Mouse (Mus musculus): ENCODE measurements at regions not wholly inside any gene's neighbourhood (a gene's known extent, or its start where the extent isn't known, plus 50 kb on each side); places are given as distances from the start of the nearest gene placed in this dataset.
"Not testable (repeated sequence)": the region's sequence is repeated elsewhere in the genome, so short reads cannot be mapped to it uniquely, and the experiment has no call there.

DNA sequence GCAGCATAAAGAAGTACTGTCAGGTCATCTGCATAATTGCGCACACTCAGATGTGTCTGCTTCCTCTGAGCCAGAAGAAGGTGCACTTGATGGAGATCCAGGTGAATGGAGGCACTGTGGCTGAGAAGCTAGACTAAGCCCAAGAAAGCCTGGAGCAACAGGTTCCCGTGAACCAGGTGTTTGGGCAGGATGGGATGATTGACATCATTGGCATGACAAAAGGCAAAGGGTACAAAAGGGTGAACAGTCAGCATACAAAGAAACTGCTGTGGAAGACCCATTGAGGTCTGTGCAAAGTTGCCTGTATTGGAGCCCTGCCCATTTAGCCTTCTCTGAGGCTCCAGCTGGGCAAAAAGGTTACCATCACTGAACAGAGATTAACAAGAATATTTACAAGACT, 337.0 kb upstream of the Zfp960 start:
- H3K27me3 ChIP-seq = no peaks in the 10 kb centered on the region
- H3K9me3 ChIP-seq = no peaks in the 10 kb centered on the region
- no peaks in the 10 kb centered on the region for H3K36me3 ChIP-seq
- H3K9ac ChIP-seq = no peak overlapping the region
- WGBS = 87% methylated on average over 2 of the region's 2 CpGs
- H3K4me2 ChIP-seq = no peak overlapping the region
- no peak overlapping the region for H3K27ac ChIP-seq
- no peaks in the 10 kb centered on the region for H3K4me1 ChIP-seq
- ATAC-seq (ENCODE audit: insufficient number of reproducible peaks, low FRiP score, low TSS enrichment, low read depth) = no peak
- H3K4me3 ChIP-seq = no peak overlapping the region

DNA sequence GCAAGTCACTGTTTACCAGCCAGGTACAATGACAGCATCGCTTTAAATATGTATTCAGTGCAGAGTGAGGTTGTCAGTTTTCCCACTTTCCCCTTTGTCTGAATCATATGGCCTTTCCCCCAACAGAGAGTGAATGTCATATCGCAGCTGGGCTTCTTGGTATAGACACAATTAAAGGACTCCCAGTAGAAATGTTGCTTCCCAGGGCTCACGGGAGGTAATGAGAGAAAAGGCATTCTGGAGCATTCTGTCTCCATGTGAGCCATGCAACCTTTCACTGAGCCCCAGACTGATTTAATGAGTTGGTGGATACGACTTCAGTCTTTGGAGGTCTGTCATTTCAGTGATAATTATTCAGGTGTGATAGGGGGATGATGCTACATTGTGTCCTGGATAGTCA, 310.8 kb upstream of the Zfp960 start:
- Histone ChIP-seq H3K4me1 (no peaks in the 10 kb centered on the region), H3K4me3 (no peak overlapping the region), H3K36me3 (no peaks in the 10 kb centered on the region), H3K9ac (no peak overlapping the region), H3K27me3 (no peaks in the 10 kb centered on the region), H3K9me3 (no peaks in the 10 kb centered on the region), H3K27ac (no peak overlapping the region), H3K4me2 (no peak overlapping the region)
- WGBS = 76% methylated on average over 4 of the region's 4 CpGs
- ATAC-seq (ENCODE audit: insufficient number of reproducible peaks, low FRiP score, low TSS enrichment, low read depth) = no peak

DNA sequence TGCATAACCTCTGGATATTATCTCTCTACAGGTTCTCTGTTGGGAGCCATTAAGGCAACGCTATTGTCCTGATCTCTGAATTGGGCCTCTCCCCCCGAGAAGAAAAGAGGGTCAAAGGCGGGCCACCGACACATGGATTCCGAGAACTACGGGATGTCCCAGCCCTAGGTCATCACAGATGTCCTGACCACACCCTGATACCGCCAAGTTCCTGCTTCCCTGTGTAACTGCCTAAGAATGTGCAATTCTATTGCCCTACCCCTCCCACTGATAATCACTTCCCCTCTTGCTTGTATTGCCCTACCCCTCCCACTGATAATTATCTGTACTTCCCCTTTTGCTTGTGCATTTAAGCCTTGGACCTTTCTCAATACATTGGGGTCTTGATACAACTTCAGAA, 293.3 kb upstream of the Zfp960 start:
- H3K4me3 ChIP-seq; H3K27me3 ChIP-seq; ATAC-seq (ENCODE audit: insufficient number of reproducible peaks, low FRiP score, low TSS enrichment, low read depth); H3K27ac ChIP-seq; H3K9ac ChIP-seq; H3K4me2 ChIP-seq; H3K36me3 ChIP-seq; H3K9me3 ChIP-seq; H3K4me1 ChIP-seq: not testable (repeated sequence)
- WGBS = 94% methylated on average over 7 of the region's 7 CpGs

DNA sequence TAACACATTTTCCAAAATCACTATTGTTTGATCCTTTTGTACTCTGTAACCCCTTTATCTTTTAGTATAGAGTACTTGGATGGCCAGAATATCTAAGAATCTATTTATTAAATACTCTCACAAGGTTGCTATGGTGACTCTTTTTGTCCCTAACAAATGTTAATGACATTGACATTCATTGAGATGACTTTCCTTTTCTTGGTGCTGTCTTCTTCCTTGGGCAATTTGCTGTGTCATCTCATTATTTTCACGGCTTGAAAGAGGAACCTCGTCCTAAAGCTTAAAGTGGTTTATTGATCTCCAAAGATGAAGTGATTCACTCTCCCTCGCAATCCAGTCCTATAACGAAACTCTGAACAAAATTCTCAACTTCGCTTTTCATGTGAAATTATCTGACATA, 265.6 kb upstream of the Zfp960 start:
- ATAC-seq (ENCODE audit: insufficient number of reproducible peaks, low FRiP score, low TSS enrichment, low read depth) = no peak
- 83% methylated on average over 5 of the region's 5 CpGs for WGBS
- no peaks in the 10 kb centered on the region for H3K36me3 ChIP-seq

DNA sequence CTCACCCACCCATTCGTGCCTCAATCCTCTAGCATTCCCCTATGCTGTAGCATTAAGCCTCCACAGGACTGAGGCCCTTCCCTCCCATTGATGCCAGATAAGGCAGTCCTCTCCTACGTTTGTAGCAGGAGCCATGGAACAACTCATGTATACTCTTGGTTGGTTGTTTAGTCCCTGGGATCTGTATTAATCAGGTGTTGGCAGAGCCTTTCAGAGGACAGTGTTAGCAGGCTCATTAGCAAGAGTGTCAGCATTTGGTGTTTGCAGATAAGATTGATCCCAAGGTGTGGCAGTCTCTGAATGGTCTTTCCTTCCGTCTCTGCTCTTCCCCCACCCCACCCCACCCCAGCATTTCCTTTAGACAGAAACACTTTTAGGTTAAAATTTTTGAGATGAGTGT, 258.9 kb upstream of the Zfp960 start:
- 44% methylated on average over 3 of the region's 3 CpGs for WGBS
- Histone ChIP-seq H3K4me2 (no peak overlapping the region), H3K9me3 (no peaks in the 10 kb centered on the region), H3K4me3 (no peak overlapping the region), H3K9ac (no peak overlapping the region), H3K36me3 (no peaks in the 10 kb centered on the region), H3K4me1 (no peaks in the 10 kb centered on the region), H3K27ac (no peak overlapping the region), H3K27me3 (no peaks in the 10 kb centered on the region)
- no peak for ATAC-seq (ENCODE audit: insufficient number of reproducible peaks, low FRiP score, low TSS enrichment, low read depth)

More for the DNA sequence above, 265.6 kb upstream of the Zfp960 start:
- Histone ChIP-seq H3K4me1 (no peaks in the 10 kb centered on the region), H3K27me3 (no peaks in the 10 kb centered on the region), H3K9me3 (no peaks in the 10 kb centered on the region), H3K27ac (no peak overlapping the region), H3K4me3 (no peak overlapping the region), H3K4me2 (no peak overlapping the region), H3K9ac (no peak overlapping the region)

DNA sequence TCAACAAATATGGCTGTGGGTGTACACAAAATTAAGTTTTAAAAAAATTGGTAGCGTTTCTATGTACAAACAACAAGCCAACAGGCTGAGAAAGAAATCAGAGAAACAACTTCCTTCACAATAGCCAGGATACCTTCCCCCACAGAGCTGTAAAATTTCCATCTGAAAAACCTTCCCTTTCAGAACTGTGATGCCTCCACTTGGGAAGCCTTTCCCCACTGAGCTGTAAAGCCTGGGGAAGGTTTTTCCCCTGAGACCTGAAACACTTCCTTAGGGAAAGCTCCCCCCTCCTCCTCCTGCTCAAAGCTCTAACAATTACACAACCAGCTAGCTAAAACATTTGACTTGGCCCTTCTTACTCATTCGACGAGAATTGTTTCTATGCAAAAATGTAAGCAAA, 245.5 kb upstream of the Zfp960 start:
- no peak overlapping the region for H3K4me3 ChIP-seq
- no peak overlapping the region for H3K27ac ChIP-seq
- ATAC-seq (ENCODE audit: insufficient number of reproducible peaks, low FRiP score, low TSS enrichment, low read depth) = no peak
- no peaks in the 10 kb centered on the region for H3K36me3 ChIP-seq
- no peaks in the 10 kb centered on the region for H3K4me1 ChIP-seq
- no peaks in the 10 kb centered on the region for H3K9me3 ChIP-seq
- H3K9ac ChIP-seq = no peak overlapping the region
- no peak overlapping the region for H3K4me2 ChIP-seq
- H3K27me3 ChIP-seq = no peaks in the 10 kb centered on the region
- 29% methylated on average over 3 of the region's 3 CpGs for WGBS

DNA sequence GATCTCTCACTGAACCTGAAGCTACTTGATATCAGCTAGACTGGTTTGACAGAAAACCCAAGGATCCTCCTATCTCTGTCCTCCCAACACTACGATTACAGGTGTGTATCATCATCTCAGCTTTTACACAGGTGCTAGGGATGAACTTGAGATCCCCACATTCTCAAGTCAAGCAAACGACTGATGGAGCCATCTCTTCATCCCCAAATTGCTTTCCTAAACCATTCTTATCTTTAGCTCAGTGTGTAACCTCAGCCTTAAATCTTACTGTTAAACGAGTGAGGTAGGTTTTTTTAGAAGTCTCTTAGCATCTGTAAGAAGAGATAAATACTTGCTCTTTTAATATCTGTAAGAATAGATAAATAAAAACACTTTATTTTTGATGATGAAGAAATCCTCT, 242.2 kb upstream of the Zfp960 start:
- H3K4me1 ChIP-seq = no peaks in the 10 kb centered on the region
- H3K27me3 ChIP-seq = no peaks in the 10 kb centered on the region
- no peak overlapping the region for H3K4me3 ChIP-seq
- no peak overlapping the region for H3K4me2 ChIP-seq
- no peak overlapping the region for H3K27ac ChIP-seq
- H3K9me3 ChIP-seq = no peaks in the 10 kb centered on the region
- 79% methylated on average over 3 of the region's 3 CpGs for WGBS
- no peaks in the 10 kb centered on the region for H3K36me3 ChIP-seq
- H3K9ac ChIP-seq = no peak overlapping the region
- ATAC-seq (ENCODE audit: insufficient number of reproducible peaks, low FRiP score, low TSS enrichment, low read depth) = no peak

DNA sequence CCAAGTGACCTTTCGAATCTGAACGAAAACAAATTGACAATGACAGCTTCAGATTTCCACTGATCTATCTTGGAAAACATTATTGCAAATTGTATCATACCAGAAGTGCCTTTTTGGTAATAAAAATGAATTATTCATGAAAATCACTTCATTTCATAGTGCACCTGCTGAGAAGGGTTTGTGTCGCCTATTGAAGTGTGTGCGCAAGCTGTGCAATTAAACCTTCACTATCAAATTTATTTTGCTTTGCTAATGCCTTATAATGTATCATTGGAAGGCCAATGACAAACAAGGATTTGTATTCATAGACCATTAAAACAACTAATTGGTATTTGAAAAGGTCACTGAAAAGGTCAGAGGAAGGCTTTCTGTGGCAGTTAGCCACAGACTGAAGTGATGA, 224.8 kb upstream of the Zfp960 start:
- 84% methylated on average over 4 of the region's 4 CpGs for WGBS

DNA sequence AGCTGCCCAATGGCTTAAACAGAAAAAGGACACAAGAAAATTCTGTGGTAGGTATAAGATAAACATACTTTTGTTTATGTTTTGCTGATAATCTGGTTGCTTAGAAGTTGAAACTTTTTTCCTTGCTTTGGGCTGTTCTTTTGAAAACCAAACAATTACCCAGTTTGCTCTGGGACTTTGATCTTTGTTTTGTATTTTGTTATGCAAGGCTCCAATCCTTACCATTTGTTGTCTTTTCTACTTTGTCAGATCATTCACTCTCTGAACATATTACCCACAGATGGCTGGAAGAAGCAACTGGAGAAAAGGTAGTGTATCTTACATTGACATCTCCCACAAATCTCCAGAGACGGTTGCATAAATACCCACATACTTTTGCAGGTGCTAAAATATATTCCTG, 203.1 kb upstream of the Zfp960 start:
- ATAC-seq (ENCODE audit: insufficient number of reproducible peaks, low FRiP score, low TSS enrichment, low read depth) = no peak
- no peak overlapping the region for H3K27ac ChIP-seq
- WGBS = 41% methylated on average over 1 of the region's 1 CpGs
- H3K9ac ChIP-seq = no peak overlapping the region
- H3K4me1 ChIP-seq = no peaks in the 10 kb centered on the region
- no peaks in the 10 kb centered on the region for H3K27me3 ChIP-seq
- H3K4me3 ChIP-seq = no peak overlapping the region
- H3K36me3 ChIP-seq = no peaks in the 10 kb centered on the region
- no peak overlapping the region for H3K4me2 ChIP-seq
- H3K9me3 ChIP-seq = no peaks in the 10 kb centered on the region

More for the DNA sequence above, 224.8 kb upstream of the Zfp960 start:
- Histone ChIP-seq H3K4me1 (no peaks in the 10 kb centered on the region), H3K4me3 (no peak overlapping the region), H3K9ac (no peak overlapping the region), H3K36me3 (no peaks in the 10 kb centered on the region), H3K9me3 (no peaks in the 10 kb centered on the region), H3K27me3 (no peaks in the 10 kb centered on the region), H3K27ac (no peak overlapping the region), H3K4me2 (no peak overlapping the region)
- no peak for ATAC-seq (ENCODE audit: insufficient number of reproducible peaks, low FRiP score, low TSS enrichment, low read depth)

DNA sequence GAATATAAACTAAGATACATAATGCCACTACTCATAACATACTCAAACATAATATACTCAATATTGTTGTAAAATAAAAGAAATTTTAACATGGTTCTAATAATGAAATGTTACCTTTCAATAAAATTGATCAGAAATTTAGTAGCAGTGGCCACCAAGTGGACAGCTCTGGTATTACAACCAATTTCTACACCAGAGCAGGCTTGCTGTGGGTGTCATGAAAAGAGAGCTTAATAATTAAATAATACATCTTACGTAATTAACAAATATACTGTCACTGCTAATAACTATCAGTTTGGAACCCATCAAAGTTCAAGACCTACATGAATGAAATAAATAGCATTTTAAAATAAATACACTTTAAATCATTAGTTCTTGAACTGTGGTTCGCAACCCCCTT, 163.1 kb upstream of the Zfp960 start:
- no peaks in the 10 kb centered on the region for H3K9me3 ChIP-seq
- H3K36me3 ChIP-seq = no peaks in the 10 kb centered on the region
- no peaks in the 10 kb centered on the region for H3K27me3 ChIP-seq
- no peaks in the 10 kb centered on the region for H3K4me1 ChIP-seq
- WGBS = 64% methylated on average over 2 of the region's 2 CpGs
- H3K4me2 ChIP-seq = no peak overlapping the region
- no peak for ATAC-seq (ENCODE audit: insufficient number of reproducible peaks, low FRiP score, low TSS enrichment, low read depth)
- no peak overlapping the region for H3K27ac ChIP-seq
- H3K4me3 ChIP-seq = no peak overlapping the region
- H3K9ac ChIP-seq = no peak overlapping the region

DNA sequence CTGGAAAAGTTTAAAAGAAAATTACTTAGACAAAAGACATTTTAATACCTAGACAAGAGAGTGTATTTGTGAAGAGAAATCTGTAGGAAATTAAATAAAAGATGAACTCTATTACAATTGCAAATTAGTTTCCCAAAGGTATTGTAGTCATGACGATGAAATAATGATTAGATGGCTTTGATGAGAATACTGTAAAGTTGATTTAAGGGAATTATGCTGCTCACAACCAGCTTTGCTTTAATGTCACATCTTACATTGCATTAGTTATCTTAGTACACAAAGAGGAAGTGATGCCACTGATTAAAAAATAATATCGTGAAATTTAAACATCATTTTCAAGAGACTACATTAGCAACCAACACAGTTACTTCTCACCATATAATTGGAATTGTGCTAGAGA, 145.7 kb upstream of the Zfp960 start:
- WGBS = 92% methylated on average over 2 of the region's 2 CpGs
- no peak for ATAC-seq (ENCODE audit: insufficient number of reproducible peaks, low FRiP score, low TSS enrichment, low read depth)
- no peaks in the 10 kb centered on the region for H3K36me3 ChIP-seq

DNA sequence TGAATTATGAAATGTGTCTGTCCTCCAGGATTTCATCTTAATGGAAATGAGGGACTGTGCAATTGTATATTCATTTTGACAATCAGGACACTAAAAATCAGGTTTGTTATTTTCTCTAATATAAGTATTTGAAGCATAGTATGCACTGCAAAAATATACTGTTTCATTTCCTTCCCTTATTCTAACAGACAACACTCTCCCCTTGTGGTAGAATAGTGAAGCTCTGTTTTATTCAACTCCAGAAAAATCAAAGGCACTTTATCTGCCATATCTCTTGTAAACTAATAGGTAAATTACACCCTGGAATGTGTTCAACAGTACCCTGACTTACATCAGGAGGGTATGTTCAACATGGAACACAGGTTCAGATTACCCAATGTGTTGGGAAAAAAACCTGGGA, 137.7 kb upstream of the Zfp960 start:
- no peaks in the 10 kb centered on the region for H3K27me3 ChIP-seq
- no peak overlapping the region for H3K4me3 ChIP-seq
- H3K36me3 ChIP-seq = no peaks in the 10 kb centered on the region
- no peak overlapping the region for H3K4me2 ChIP-seq
- ATAC-seq (ENCODE audit: insufficient number of reproducible peaks, low FRiP score, low TSS enrichment, low read depth) = no peak
- H3K27ac ChIP-seq = no peak overlapping the region
- no peak overlapping the region for H3K9ac ChIP-seq
- H3K4me1 ChIP-seq = no peaks in the 10 kb centered on the region
- no peaks in the 10 kb centered on the region for H3K9me3 ChIP-seq

More for the DNA sequence above, 145.7 kb upstream of the Zfp960 start:
- Histone ChIP-seq H3K27ac (no peak overlapping the region), H3K27me3 (no peaks in the 10 kb centered on the region), H3K9me3 (no peaks in the 10 kb centered on the region), H3K4me2 (no peak overlapping the region), H3K4me1 (no peaks in the 10 kb centered on the region), H3K4me3 (no peak overlapping the region), H3K9ac (no peak overlapping the region)

All from limb, embryonic 15.5 days (tissue).